Mouse (Mus musculus): ENCODE results near the gene Ube2k. TPM values are rescaled to one million over a fixed set of nuclear protein-coding genes. Genes with fewer than 3 reads are reported as not detected.
"Not testable (repeated sequence)": the region's sequence is repeated elsewhere in the genome, so short reads cannot be mapped to it uniquely, and the experiment has no call there.

The Ube2k gene
- total RNA-seq (2021): 10 to 100 TPM; 84.9 to 85.8 TPM
- long read RNA-seq, experiment 1, full-length matches to known transcripts: 74 of 86 reads
- long read RNA-seq, experiment 1, partial matches to known transcripts: 7 of 86 reads
- long read RNA-seq, experiment 1, other reads (novel, unspliced or antisense): 5 of 86 reads
- long read RNA-seq, experiment 2, full-length matches to known transcripts: 58 of 80 reads
- long read RNA-seq, experiment 2, partial matches to known transcripts: 12 of 80 reads
- long read RNA-seq, experiment 2, other reads (novel, unspliced or antisense): 10 of 80 reads

- DNase-seq (ENCODE audit: low spot score in 2 of 2): peak; percentile 89 to 90
These were observed at the start of gene Ube2k, which contains the start of gene Smim14 for GRCm38 (mm10) chr5:65536751-65537419. Gene Ube2k, plus strand, starts transcription at chr5:65537233. Gene Smim14, minus strand, starts transcription at chr5:65537184.

DNA sequence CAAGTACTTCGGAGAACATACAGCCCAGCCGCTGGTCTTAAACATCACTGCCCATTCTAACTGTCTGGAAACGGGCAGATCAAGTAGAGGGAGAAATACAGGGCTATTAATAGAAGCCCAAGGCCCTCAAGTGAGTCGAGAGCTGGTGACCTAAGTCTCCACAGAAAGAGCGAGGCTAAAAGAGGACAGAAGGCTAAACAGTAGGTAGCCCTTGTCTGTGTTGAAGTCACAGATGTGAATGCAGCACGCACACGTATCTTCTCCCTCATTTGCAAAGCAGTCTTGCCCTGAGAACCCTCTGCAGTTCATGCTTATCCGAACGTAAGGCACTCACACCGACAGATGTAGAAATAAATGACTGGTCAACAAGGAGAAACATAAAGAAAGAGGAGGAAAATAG, 49.7 kb upstream of the Ube2k start:
- DNase-seq (ENCODE audit: low spot score in 2 of 2): no peak

DNA sequence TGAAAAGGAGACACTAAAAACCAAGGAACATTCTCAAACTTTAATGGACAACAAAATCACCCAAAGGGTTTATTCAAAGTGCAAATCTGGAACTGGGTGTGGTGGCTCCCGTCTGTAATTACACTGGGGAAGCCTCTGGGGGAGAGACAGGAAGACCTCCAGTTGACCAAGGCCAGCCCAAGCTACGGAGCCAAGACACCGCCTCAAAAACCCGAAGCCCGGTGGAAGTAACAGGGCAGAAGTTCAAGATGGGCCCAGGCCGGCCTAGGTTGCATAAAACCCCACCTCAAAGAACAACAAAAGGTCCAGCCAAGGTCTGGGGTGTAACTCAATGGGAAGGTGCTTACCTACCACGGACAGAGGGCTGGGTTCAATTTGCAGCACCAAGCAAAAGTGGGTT, 48.3 kb upstream of the Ube2k start:
- no peak for DNase-seq (ENCODE audit: low spot score in 2 of 2)

GRCm38 (mm10) chr5:65489830-65490229, 47.2 kb upstream of the Ube2k start:
- no peak for DNase-seq (ENCODE audit: low spot score in 2 of 2)

DNA sequence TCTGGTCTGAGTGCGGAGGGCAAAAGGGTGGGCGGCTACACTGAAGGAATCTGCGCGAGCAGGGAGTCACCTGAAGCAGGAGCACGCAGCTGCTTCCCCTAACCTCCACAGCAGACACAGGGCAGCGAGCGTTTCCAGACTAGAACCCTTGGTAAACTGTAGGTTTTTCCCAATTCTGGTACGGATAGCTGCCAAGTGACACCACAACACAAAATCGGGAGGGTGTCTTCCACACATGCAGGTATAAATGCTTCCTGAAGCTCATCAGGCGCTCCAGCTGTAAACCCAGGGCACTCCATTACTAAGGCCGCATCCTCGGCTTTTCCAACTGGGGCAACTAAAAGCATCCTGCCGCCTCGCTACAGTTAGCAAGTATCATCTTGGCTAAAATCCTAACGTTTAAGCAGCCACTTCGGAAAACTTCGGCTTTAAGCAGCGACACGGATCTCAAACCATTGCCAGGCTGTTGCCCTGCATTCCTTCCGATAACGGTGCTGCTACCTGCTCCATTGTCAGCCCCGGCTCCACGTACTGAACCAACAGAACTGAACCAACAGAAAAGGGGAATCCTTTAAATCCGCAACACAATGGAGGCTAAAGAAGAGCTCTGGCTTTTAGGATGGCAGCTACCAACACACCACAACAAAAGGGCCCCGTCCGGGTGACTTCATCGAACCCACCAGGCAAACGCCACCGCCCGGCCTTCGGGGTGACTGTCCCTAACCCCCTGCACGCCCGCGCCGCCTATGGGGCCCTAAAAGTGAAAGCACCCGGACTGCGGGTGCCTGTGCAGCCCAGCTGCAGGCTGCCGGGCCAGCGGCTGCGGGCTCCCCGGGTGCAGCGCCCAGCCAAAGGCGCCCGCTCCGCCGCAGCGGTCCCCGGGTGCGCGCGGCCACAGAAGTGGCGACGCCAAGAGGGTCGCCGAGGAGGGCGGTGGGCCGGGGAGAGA, 45.0 kb upstream of the Ube2k start:
- peak; percentile 52 to 58 for DNase-seq (ENCODE audit: low spot score in 2 of 2)

GRCm38 (mm10) chr5:65492716-65493531, 44.1 kb upstream of the Ube2k start, which contains the start of gene Gm43552:
Gene Gm43552, minus strand, starts transcription at chr5:65492833.
- peak; percentile 83 to 94 for DNase-seq (ENCODE audit: low spot score in 2 of 2)

DNA sequence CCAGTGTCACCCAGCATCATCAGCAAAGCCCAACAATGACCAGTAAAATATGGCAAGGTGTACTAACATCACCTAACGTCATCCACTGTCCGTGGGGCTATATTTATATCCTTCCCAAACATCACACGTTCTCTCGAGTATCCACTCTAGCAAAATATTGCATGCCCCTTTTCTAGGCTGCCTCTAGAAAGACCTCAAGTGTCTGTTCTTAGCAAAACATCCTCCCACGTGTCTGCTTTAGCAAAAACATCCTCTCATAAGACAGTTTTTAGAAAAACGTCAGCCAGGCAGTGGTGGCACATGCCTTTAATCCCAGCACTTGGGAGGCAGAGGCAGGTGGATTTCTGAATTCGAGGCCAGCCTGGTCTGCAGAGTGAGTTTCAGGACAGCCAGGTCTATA, 36.8 kb upstream of the Ube2k start:
- no peak for DNase-seq (ENCODE audit: low spot score in 2 of 2)

DNA sequence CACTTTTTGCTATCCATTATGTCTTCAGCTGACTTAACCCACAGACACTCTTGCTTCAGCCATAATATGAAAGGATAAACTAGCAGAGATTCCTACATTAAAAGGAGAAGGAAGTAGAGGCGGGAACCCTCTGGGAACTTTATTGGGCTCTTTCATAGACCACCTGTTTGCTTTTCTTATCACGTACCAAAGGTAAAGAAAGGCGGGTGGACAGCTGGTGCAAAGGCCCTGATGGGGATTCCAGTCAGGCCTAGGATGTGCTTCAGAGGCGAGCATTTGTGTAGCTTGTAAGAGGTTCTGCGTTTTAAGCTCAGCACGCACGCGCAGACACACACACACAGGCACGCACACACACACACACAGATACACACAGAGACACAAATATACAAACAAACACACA, 35.6 kb upstream of the Ube2k start:
- DNase-seq (ENCODE audit: low spot score in 2 of 2): no peak

- no peak for DNase-seq (ENCODE audit: low spot score in 2 of 2)
These were observed 31.2 kb upstream of the Ube2k start for GRCm38 (mm10) chr5:65505786-65506185.

DNA sequence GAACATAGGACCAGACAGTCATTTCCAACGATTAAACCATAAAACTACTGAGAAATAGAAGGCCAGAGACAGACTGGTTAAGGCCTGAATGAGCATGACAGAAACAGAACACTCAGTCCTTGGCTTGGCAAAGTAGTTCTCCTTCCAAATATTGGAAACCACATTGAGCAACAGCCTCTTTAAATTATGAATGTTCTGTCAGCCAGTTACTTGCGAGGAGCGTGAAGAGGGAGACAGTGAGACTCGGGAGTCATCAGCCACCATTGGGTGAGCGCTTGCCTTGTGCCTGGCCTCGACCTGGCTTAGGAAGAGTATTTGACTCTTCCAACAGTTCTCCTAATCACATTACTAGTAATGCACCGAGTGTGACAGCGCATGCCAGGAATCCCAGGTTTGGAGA, 28.6 kb upstream of the Ube2k start:
- no peak for DNase-seq (ENCODE audit: low spot score in 2 of 2)

GRCm38 (mm10) chr5:65513506-65513905, 23.5 kb upstream of the Ube2k start:
- no peak for DNase-seq (ENCODE audit: low spot score in 2 of 2)

DNA sequence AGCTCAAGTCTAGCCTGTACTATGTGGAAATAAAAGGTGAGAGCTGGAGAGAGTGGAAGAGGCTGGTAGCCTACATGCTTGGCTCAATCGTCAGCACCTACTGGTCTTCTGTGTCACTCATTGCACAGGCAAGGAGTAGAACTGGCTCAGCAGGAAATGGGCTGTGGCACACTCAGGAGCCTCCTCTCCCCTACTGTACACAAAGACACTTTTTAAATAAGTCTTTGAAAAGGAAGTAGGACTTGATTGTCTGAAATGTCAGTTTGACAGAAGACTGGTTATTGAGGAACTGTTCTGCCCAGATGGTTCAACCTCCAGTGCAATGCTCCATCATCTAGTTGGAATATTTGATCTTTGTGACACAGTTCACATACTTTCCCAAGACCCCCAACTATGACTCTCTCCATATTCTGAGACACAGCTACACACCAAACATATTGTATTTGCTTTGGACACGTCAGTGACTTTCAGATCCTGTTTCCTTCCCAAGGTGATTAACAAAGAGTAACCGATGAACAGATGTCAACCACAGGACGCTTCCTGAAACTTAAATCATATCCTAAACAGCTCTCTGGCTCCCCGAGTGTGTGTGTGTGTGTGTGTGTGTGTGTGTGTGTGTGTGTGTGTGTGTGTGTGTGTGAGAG, 22.3 kb upstream of the Ube2k start:
- no peak for DNase-seq (ENCODE audit: low spot score in 2 of 2)

DNA sequence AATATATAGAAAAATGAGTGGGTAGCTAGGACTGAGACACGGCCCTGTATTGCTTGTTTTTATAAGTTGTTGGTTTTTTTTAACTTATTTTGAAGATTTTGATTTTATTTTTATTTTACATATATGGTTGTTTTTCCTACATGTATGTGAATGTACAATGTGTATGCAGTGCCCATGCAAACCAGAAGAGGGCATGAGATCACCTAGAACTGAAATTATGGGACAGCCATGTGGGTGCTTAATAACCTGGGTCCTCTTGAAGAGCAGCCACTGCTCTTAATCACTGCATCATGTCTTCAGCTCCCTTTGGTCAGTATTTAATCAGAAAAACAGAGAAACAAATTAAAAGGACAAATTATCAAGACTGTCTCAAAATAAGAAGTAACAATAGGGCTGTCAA, 15.2 kb upstream of the Ube2k start:
- DNase-seq (ENCODE audit: low spot score in 2 of 2): no peak

DNA sequence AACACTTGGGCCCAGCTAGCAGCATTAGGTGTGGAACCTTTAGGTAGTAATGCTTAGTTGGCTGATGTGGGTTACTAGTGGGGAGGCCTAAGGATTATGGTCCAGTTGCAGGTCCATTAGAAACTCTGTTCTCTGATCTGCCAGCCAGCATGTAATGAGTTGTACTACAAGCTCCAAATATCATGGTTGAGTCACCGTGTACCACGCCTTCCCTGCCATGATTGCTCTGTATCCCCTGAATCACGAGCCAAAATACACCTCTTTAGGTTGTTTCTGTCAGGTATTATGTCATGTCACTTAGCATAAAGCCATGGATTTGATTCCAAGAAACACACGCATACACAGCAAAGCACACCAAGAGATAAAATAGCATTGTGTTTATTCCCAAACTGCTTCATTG, 12.2 kb upstream of the Ube2k start:
- DNase-seq (ENCODE audit: low spot score in 2 of 2): no peak

DNA sequence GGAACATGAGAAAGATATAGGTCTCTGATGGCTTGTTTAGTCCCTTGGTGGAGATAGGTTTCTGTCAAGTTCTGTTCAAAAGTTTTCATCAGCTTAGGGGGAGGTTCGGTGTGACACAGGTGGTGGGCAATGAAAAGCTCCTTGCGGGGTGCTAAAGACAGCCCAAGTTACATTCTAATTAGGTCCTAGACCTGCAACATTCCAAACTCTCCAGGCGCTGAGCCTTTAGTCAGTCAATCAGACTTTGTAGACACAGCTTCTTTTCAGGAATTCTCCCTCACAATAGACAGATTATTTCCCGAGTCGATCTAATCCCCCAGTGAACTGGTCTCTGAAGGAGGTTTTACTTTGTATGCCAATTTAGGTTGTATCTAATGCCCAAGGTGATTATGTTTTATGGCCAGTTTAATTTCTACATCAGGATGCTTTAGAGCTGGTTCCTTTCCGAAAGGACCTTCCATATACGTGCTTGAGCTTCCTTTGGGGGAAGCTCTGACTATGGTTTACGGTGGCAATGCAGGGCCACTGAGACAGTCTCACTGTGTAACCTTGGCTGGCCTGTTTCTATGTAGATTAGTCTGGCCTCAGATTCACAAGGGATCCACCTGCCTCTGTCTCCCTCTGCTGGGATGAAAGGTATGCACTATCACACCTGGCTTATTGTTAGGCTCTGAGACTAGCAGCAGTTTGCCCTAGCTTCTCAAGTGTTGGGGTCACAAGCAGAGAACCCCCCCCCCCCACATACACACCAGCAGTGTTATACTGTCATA, 11.2 kb upstream of the Ube2k start:
- no peak for DNase-seq (ENCODE audit: low spot score in 2 of 2)

- no peak for DNase-seq (ENCODE audit: low spot score in 2 of 2)
These were observed 5.8 kb upstream of the Ube2k start for GRCm38 (mm10) chr5:65531283-65531682.

GRCm38 (mm10) chr5:65534496-65534895, 2.5 kb upstream of the Ube2k start:
- DNase-seq (ENCODE audit: low spot score in 2 of 2): no peak

DNA sequence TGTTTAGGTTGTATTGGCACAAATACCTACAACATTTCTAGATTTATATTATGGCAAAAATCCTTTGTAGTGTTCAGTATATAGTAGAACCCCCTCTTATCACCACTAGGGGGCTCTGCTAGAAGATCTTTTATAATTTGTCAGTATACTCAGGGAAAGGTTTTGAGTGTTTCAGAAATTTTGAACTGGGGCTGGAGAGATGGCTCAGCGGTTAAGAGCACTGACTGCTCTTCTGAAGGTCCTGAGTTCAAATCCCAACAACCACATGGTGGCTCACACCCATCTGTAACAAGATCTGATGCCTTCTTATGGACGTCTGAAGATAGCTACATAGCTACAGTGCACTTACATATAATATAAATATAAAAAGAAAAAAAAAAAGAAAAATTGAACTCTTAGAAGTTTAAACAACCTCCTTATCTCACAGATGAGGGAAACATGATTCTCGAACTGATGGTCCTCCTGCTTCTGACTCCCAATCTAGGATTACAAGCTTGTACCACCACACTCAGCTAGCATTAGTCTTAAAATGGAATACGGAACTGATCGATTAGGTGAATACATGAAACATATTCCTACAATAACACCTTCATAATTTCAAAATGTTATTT, 1.5 kb upstream of the Ube2k start:
- no peak for DNase-seq (ENCODE audit: low spot score in 2 of 2)

DNA sequence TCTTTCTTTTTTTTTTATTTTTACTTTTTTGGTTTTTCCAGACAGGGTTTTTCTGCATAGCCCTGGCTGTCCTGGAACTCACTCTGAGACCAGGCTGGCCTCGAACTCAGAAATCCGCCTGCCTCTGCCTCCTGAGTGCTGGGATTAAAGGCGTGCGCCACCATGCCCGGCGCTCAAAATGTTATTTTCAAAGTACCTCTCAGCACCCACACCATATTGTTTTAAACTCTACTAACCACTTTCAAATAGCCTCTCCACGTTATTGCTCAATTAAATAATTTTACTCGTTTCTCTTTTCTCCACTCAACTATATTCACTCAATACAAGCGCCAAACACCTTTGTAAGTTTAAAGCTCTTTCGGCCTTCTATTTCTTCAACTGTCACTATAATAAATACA, 966 bp upstream of the Ube2k start:
- not testable (repeated sequence) for DNase-seq (ENCODE audit: low spot score in 2 of 2)

All from adrenal gland, postnatal 4 days (tissue).